Mouse (Mus musculus) skeletal muscle tissue, postnatal 0 days (tissue): ENCODE data around the gene Chst7. TPM values are rescaled to one million over a fixed set of nuclear protein-coding genes. Genes with fewer than 3 reads are reported as not detected.

Source experiments
- polyA plus RNA-seq: library from polyadenylated mRNA; unstranded; fragments of >200 nt; fragmentation: Nextera tagmentation; extraction: Ambion mirVana; gene quantifications from 2 replicates; pipeline ENCODE4 v1.2.1, GENCODE M21; 2015

Gene Chst7
- 5.7 and 7.5 TPM in 2 replicates for polyA plus RNA-seq

GRCm38 (mm10) chrX:20059381-20059971, at the start of gene Chst7:
Gene Chst7, plus strand, starts transcription at chrX:20059560.

Other genes starting within 250 kb of the Chst7 start
- gene Slc9a7, start 232.2 kb downstream of the Chst7 start, polyA plus RNA-seq: 4.5 and 4.6 TPM in 2 replicates